8 mouse cellular contexts compared by ENCODE assay signal in the genomic region with DNA sequence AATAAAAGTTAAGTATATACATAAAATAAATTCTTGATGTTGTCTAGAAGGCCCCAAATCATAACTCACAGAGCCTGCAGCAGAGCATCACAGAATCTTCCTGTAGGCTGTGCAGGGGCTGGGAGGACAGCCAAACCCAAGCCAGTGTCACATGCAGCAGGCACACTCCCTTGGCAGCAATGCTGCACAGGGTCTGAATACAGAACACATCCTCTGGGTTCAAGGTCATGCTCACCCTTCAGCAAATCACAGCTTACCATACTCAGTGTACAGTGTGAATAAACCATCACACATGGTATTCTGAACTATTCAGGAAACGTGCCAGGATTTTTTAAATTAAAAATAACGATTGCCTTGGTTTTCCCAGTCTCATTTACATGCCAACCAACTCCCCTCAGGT. TPM values are rescaled to one million over a fixed set of nuclear protein-coding genes. Genes with fewer than 3 reads are reported as not detected.
DNase-seq lines count a peak whose midpoint lies in the region; ATAC-seq lines count a peak whose summit lies in the region.
"Had no signal": no experiment of that assay in that cellular context is flagged by ENCODE, and none has a peak within 500 bp of the region (broad histone marks: within the 10 kb centered on the region; RNA-seq: fewer than 3 reads in every experiment).

No protein-coding gene starts in this region.

- no peaks in the 10 kb centered on the region for H3K36me3 ChIP-seq in neural tube, embryonic 11.5 days (ENCODE audit: control insufficient read depth, insufficient read depth, low read length)
- H3K36me3 ChIP-seq in embryonic facial prominence, embryonic 14.5 days (ENCODE audit: control insufficient read depth, insufficient read depth, low read length): no peaks in the 10 kb centered on the region
- no peaks in the 10 kb centered on the region for H3K36me3 ChIP-seq in heart, embryonic 15.5 days
- H3K36me3 ChIP-seq in stomach, embryonic 16.5 days (ENCODE audit: control insufficient read depth, insufficient read depth, low read length): no peaks in the 10 kb centered on the region
- H3K36me3 ChIP-seq: liver, embryonic 13.5 days had no signal

- peaks cover 8% of the 10 kb centered on the region; the same call in 1 of the 2 replicates for H3K4me1 ChIP-seq in neural tube, embryonic 11.5 days (ENCODE audit: control insufficient read depth, insufficient read depth, low read length)
- peaks cover 72% of the 10 kb centered on the region for H3K4me1 ChIP-seq in embryonic facial prominence, embryonic 14.5 days (ENCODE audit: control insufficient read depth, insufficient read depth, low read length)
- peaks cover 49% of the 10 kb centered on the region for H3K4me1 ChIP-seq in heart, embryonic 15.5 days (replicated peaks)
- H3K4me1 ChIP-seq in stomach, embryonic 16.5 days (ENCODE audit: control insufficient read depth, insufficient read depth, low read length): peaks cover 30% of the 10 kb centered on the region

- H3K27ac ChIP-seq in neural tube, embryonic 11.5 days (ENCODE audit: low read depth, low read length): peak overlapping the region; percentile 81; the same call in 1 of the 2 replicates
- peak overlapping the region; percentile 94 for H3K27ac ChIP-seq in embryonic facial prominence, embryonic 14.5 days (replicated peaks; ENCODE audit: low read depth, low read length)
- H3K27ac ChIP-seq in heart, embryonic 15.5 days: peak overlapping the region; percentile 75
- H3K27ac ChIP-seq in stomach, embryonic 16.5 days (ENCODE audit: low read length): peak overlapping the region; percentile 79
- H3K27ac ChIP-seq: liver, embryonic 13.5 days had no signal

- no peak overlapping the region for H3K4me2 ChIP-seq in neural tube, embryonic 11.5 days (ENCODE audit: low read depth)
- peak overlapping the region; percentile 38 for H3K4me2 ChIP-seq in embryonic facial prominence, embryonic 14.5 days (ENCODE audit: low read depth, low read length)
- no peak overlapping the region for H3K4me2 ChIP-seq in heart, embryonic 15.5 days
- no peak overlapping the region for H3K4me2 ChIP-seq in stomach, embryonic 16.5 days (ENCODE audit: low read depth, low read length)
- H3K4me2 ChIP-seq: liver, embryonic 13.5 days had no signal

- H3K27me3 ChIP-seq in neural tube, embryonic 11.5 days (ENCODE audit: control insufficient read depth, insufficient read depth, low read length): no peaks in the 10 kb centered on the region
- no peaks in the 10 kb centered on the region for H3K27me3 ChIP-seq in embryonic facial prominence, embryonic 14.5 days (replicated peaks; ENCODE audit: control insufficient read depth, insufficient read depth, low read length)
- no peaks in the 10 kb centered on the region for H3K27me3 ChIP-seq in heart, embryonic 15.5 days
- H3K27me3 ChIP-seq in stomach, embryonic 16.5 days (ENCODE audit: control insufficient read depth, insufficient read depth, low read length): no peaks in the 10 kb centered on the region
- H3K27me3 ChIP-seq: liver, embryonic 13.5 days had no signal

- H3K9ac ChIP-seq in neural tube, embryonic 11.5 days (ENCODE audit: low read length): no peak overlapping the region; the same call in 1 of the 2 replicates
- H3K9ac ChIP-seq in embryonic facial prominence, embryonic 14.5 days (ENCODE audit: low read depth, low read length): 0 out of 2 replicates have a peak overlapping the region, but pooled peaks have one; percentile 26
- no peak overlapping the region for H3K9ac ChIP-seq in heart, embryonic 15.5 days
- 0 out of 2 replicates have a peak overlapping the region, but pooled peaks have one; percentile 31 for H3K9ac ChIP-seq in stomach, embryonic 16.5 days (ENCODE audit: low read length)
- H3K9ac ChIP-seq: liver, embryonic 13.5 days had no signal

- no peaks in the 10 kb centered on the region for H3K9me3 ChIP-seq in neural tube, embryonic 11.5 days (ENCODE audit: control insufficient read depth, low read length)
- no peaks in the 10 kb centered on the region for H3K9me3 ChIP-seq in embryonic facial prominence, embryonic 14.5 days (ENCODE audit: control insufficient read depth, low read length)
- no peaks in the 10 kb centered on the region for H3K9me3 ChIP-seq in heart, embryonic 15.5 days (replicated peaks)
- H3K9me3 ChIP-seq in stomach, embryonic 16.5 days (replicated peaks; ENCODE audit: control insufficient read depth, low read length): no peaks in the 10 kb centered on the region
- H3K9me3 ChIP-seq: liver, embryonic 13.5 days had no signal

- no peak for DNase-seq in neural tube, embryonic 11.5 days (ENCODE audit: low spot score)
- DNase-seq in neural tube, embryonic 10.5 days (ENCODE audit: extremely low spot score, low spot score): no peak
- peak; percentile 64 for DNase-seq in embryonic facial prominence, embryonic 14.5 days (ENCODE audit: low spot score)
- peak; percentile 51 to 67 for DNase-seq in kidney, postnatal 36 days
- DNase-seq in spleen, postnatal 10 days (ENCODE audit: low spot score in 2 of 2): no peak
- DNase-seq: liver, embryonic 13.5 days had no signal

- WGBS in neural tube, embryonic 11.5 days: 66% methylated on average over 2 of the region's 2 CpGs
- WGBS in embryonic facial prominence, embryonic 14.5 days: 20% methylated on average over 2 of the region's 2 CpGs
- WGBS in heart, embryonic 15.5 days: 38% methylated on average over 2 of the region's 2 CpGs
- 36% methylated on average over 2 of the region's 2 CpGs for WGBS in stomach, embryonic 16.5 days

- H3K4me3 ChIP-seq in neural tube, embryonic 11.5 days (ENCODE audit: low read depth, low read length): no peak overlapping the region
- no peak overlapping the region for H3K4me3 ChIP-seq in embryonic facial prominence, embryonic 14.5 days (ENCODE audit: low read depth, low read length)
- H3K4me3 ChIP-seq in heart, embryonic 15.5 days: no peak overlapping the region
- H3K4me3 ChIP-seq in stomach, embryonic 16.5 days (replicated peaks; ENCODE audit: low read length): no peak overlapping the region
- H3K4me3 ChIP-seq: liver, embryonic 13.5 days had no signal

- no peak for ATAC-seq in neural tube, embryonic 11.5 days (ENCODE audit: insufficient read depth, low FRiP score, low TSS enrichment)
- ATAC-seq in embryonic facial prominence, embryonic 14.5 days (ENCODE audit: low read depth): peak; percentile 69
- ATAC-seq in heart, embryonic 15.5 days (replicated peaks; ENCODE audit: insufficient number of reproducible peaks, insufficient read depth, low FRiP score, low read depth): peak; percentile 77; the same call in 1 of the 2 replicates
- no peak for ATAC-seq in stomach, embryonic 16.5 days (ENCODE audit: insufficient read depth, low FRiP score)

RNA-seq across cellular contexts. Expression of a gene that starts 52.7 kb away (rescaled TPM):
- 123 and 125 TPM in 2 replicates for polyA plus RNA-seq in neural tube, embryonic 11.5 days (2014; fragmentation: Nextera tagmentation; extraction: Ambion mirVana)
- 97.4 and 107 TPM in 2 replicates for polyA plus RNA-seq in embryonic facial prominence, embryonic 14.5 days (2014; fragmentation: Nextera tagmentation; extraction: Ambion mirVana)
- 54.6 and 61.2 TPM in 2 replicates for polyA plus RNA-seq in heart, embryonic 15.5 days (2015; fragmentation: Nextera tagmentation; extraction: Ambion mirVana)
- 55.7 and 63.6 TPM in 2 replicates for polyA plus RNA-seq in stomach, embryonic 16.5 days (2015; fragmentation: Nextera tagmentation; extraction: Ambion mirVana)

Comparison
In these comparisons a context has a peak if more than half of its experiments do, and no peak if none do; other contexts are left out.
1. ATAC-seq: peak in embryonic facial prominence, embryonic 14.5 days (single experiment) and heart, embryonic 15.5 days (single experiment); none in neural tube, embryonic 11.5 days (single experiment) and stomach, embryonic 16.5 days (single experiment).
2. DNase-seq: peak in embryonic facial prominence, embryonic 14.5 days (single experiment) and kidney, postnatal 36 days (2 of 2); none in neural tube, embryonic 11.5 days (single experiment), neural tube, embryonic 10.5 days (single experiment) and spleen, postnatal 10 days (0 of 2).
3. H3K9ac ChIP-seq: peak in embryonic facial prominence, embryonic 14.5 days (single experiment) and stomach, embryonic 16.5 days (single experiment); none in neural tube, embryonic 11.5 days (single experiment) and heart, embryonic 15.5 days (single experiment).
4. Peak in every context shown above with its lines, with median percentiles within 50 percentile points of each other: H3K27ac ChIP-seq.